ENCODE assay signal across 9 mouse cellular contexts in the genomic region with DNA sequence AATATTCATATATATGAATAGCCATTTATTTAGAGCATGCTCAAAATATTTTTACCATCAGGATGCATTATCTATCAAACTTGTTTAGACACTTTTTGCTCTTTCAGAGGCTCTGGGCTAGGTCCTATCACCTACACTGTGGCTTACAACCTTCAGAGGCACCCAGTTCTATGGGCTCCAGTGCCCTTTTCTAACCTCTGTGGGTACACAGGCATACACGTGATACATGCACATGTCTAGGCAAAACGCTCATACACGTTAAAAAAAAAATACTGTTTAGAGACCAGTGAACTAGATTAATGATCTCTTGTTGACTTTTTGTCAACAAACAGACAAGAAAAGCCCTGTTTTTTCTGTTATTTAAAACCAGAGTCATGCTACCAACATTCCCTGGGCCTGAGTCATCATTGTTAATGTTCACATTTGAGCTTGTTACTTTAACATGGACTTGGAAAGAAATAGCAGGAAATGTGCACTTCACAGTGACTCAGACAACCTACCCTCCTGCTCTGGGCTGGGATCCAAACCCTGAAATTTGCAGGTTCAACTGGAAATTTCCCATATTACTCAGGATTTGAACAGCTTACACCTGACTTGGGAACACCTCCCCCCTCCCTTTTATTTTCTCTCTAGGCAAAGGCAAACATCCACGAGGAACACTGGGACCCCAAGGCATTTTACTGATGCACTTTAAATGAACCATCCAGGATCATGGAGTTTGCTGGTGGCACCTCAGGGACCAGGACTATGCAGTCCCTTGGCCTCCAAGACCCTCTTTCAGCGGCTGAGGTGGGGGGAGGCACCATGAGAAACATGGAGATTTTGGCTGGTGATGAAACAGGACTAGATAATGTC.
DNase-seq lines count a peak whose midpoint lies in the region; ATAC-seq lines count a peak whose summit lies in the region.
"Had no signal": no experiment of that assay in that cellular context is flagged by ENCODE, and none has a peak within 500 bp of the region (broad histone marks: within the 10 kb centered on the region; RNA-seq: fewer than 3 reads in every experiment).

No protein-coding gene starts in this region.

- H3K36me3 ChIP-seq in limb, embryonic 15.5 days: no peaks in the 10 kb centered on the region
- no peaks in the 10 kb centered on the region for H3K36me3 ChIP-seq in forebrain, embryonic 15.5 days
- H3K36me3 ChIP-seq: hindbrain, embryonic 12.5 days had no signal

- ATAC-seq in limb, embryonic 15.5 days (ENCODE audit: insufficient number of reproducible peaks, low FRiP score, low TSS enrichment, low read depth): peak; percentile 65; the same call in 1 of the 2 replicates
- no peak for ATAC-seq in forebrain, embryonic 15.5 days (replicated peaks)

- peak; percentile 30 to 73 for DNase-seq in adrenal gland, adult (ENCODE audit: inconsistent age in 2 of 2, low spot score in 1 of 2)
- no peak for DNase-seq in adrenal gland, postnatal 4 days (ENCODE audit: low spot score in 2 of 2)
- DNase-seq in urinary bladder, postnatal 14 days (ENCODE audit: low spot score): peak; percentile 81
- DNase-seq in urinary bladder, postnatal 10 days (ENCODE audit: low spot score): no peak
- no peak for DNase-seq in gastrocnemius, adult 8-10 months (ENCODE audit: low spot score in 2 of 2)
- no peak for DNase-seq in layer of hippocampus, postnatal 10 days (ENCODE audit: low spot score in 2 of 2)

- H3K4me2 ChIP-seq in limb, embryonic 15.5 days: no peak overlapping the region
- H3K4me2 ChIP-seq in forebrain, embryonic 15.5 days (replicated peaks): no peak overlapping the region
- H3K4me2 ChIP-seq: hindbrain, embryonic 12.5 days had no signal

- no peak overlapping the region for H3K4me3 ChIP-seq in limb, embryonic 15.5 days
- H3K4me3 ChIP-seq in forebrain, embryonic 15.5 days: no peak overlapping the region
- H3K4me3 ChIP-seq: hindbrain, embryonic 12.5 days had no signal

- no peaks in the 10 kb centered on the region for H3K9me3 ChIP-seq in limb, embryonic 15.5 days
- H3K9me3 ChIP-seq in forebrain, embryonic 15.5 days: no peaks in the 10 kb centered on the region
- H3K9me3 ChIP-seq: hindbrain, embryonic 12.5 days had no signal

- 42% methylated on average over 5 of the region's 5 CpGs for WGBS in limb, embryonic 15.5 days
- WGBS in forebrain, embryonic 15.5 days: 82% methylated on average over 5 of the region's 5 CpGs

- H3K4me1 ChIP-seq in limb, embryonic 15.5 days: peaks cover 13% of the 10 kb centered on the region
- H3K4me1 ChIP-seq in forebrain, embryonic 15.5 days: no peaks in the 10 kb centered on the region
- H3K4me1 ChIP-seq: hindbrain, embryonic 12.5 days had no signal

- H3K9ac ChIP-seq in limb, embryonic 15.5 days: no peak overlapping the region
- H3K9ac ChIP-seq in forebrain, embryonic 15.5 days (replicated peaks): no peak overlapping the region
- H3K9ac ChIP-seq: hindbrain, embryonic 12.5 days had no signal

- no peaks in the 10 kb centered on the region for H3K27me3 ChIP-seq in limb, embryonic 15.5 days
- no peaks in the 10 kb centered on the region for H3K27me3 ChIP-seq in forebrain, embryonic 15.5 days
- H3K27me3 ChIP-seq: hindbrain, embryonic 12.5 days had no signal

- peak overlapping the region; percentile 75 for H3K27ac ChIP-seq in limb, embryonic 15.5 days
- no peak overlapping the region for H3K27ac ChIP-seq in forebrain, embryonic 15.5 days (replicated peaks)
- H3K27ac ChIP-seq: hindbrain, embryonic 12.5 days had no signal

Comparison
In these comparisons a context has a peak if more than half of its experiments do, and no peak if none do; other contexts are left out.
1. DNase-seq: peak in adrenal gland, adult (2 of 2) and urinary bladder, postnatal 14 days (single experiment); none in adrenal gland, postnatal 4 days (0 of 2), urinary bladder, postnatal 10 days (single experiment), gastrocnemius, adult 8-10 months (0 of 2) and layer of hippocampus, postnatal 10 days (0 of 2).